Mouse (Mus musculus) midbrain, embryonic 15.5 days (tissue): ENCODE results near the gene Mmp27. TPM values are rescaled to one million over a fixed set of nuclear protein-coding genes. Genes with fewer than 3 reads are reported as not detected.

Experiments
- ATAC-seq: fragments of 200-750 bp; cut with Nextera tagmentation; replicated peaks from 2 replicates; pipeline ENCODE4 v1.8.0; 2017; ENCODE audit warnings: moderate TSS enrichment
- H3K27ac ChIP-seq: fragments of 300-500 bp; sonication (generic); 2 replicates; pipeline ENCODE4 v1.5.1; 2015; ENCODE audit warnings: mild to moderate bottlenecking, inconsistent platforms
- H3K27me3 ChIP-seq: fragments of 300-500 bp; sonication (generic); replicated peaks from 2 replicates; pipeline ENCODE4 v1.6.1; 2015; ENCODE audit warnings: inconsistent platforms
- H3K36me3 ChIP-seq: fragments of 300-500 bp; sonication (generic); replicated peaks from 2 replicates; pipeline ENCODE4 v1.6.1; 2015; ENCODE audit warnings: inconsistent platforms
- H3K4me1 ChIP-seq: fragments of 300-500 bp; sonication (generic); 2 replicates; pipeline ENCODE4 v1.6.1; 2015; ENCODE audit warnings: inconsistent platforms
- H3K4me2 ChIP-seq: fragments of 300-500 bp; sonication (generic); 2 replicates; pipeline ENCODE4 v1.6.1; 2015; ENCODE audit warnings: inconsistent platforms, mild to moderate bottlenecking, moderate library complexity
- H3K4me3 ChIP-seq: fragments of 300-500 bp; sonication (generic); 2 replicates; pipeline ENCODE4 v1.5.1; 2015; ENCODE audit warnings: mild to moderate bottlenecking, inconsistent platforms
- H3K9ac ChIP-seq: fragments of 300-500 bp; sonication (generic); 2 replicates; pipeline ENCODE4 v1.6.1; 2015; ENCODE audit warnings: mild to moderate bottlenecking, inconsistent platforms
- H3K9me3 ChIP-seq: fragments of 300-500 bp; sonication (generic); 2 replicates; pipeline ENCODE4 v1.6.1; 2016; ENCODE audit warnings: inconsistent platforms
- WGBS: fragments of 180-500 bp; shearing (Covaris S2); methylation state at CpG from one replicate; pipeline ENCODE4 v1.1.7; 2015; ENCODE audit warnings: mixed read lengths; 5-methylcytosine and 5-hydroxymethylcytosine counted together
- polyA plus RNA-seq: library from polyadenylated mRNA; unstranded; fragments of >200 nt; fragmentation: Nextera tagmentation; extraction: Ambion mirVana; gene quantifications from 2 replicates; pipeline ENCODE4 v1.2.1, GENCODE M21; 2015

Gene Mmp27
- polyA plus RNA-seq = not detected in 2 replicates

GRCm38 (mm10) chr9:7571162-7571561 lies at the start of gene Mmp27:
TSS of gene Mmp27 (plus strand) at chr9:7571396.
- no peak within 1 kb of the TSS for H3K4me2 ChIP-seq
- no peaks in the 10 kb centered on the region for H3K9me3 ChIP-seq
- no peaks in the 10 kb centered on the region for H3K27me3 ChIP-seq
- no peak within 1 kb of the TSS for H3K4me3 ChIP-seq
- 82% methylated on average over 4 of the region's 4 CpGs for WGBS
- no peaks in the 10 kb centered on the region for H3K36me3 ChIP-seq
- ATAC-seq = no peak
- H3K4me1 ChIP-seq = no peaks in the 10 kb centered on the region
- no peak within 1 kb of the TSS for H3K9ac ChIP-seq
- H3K27ac ChIP-seq = no peak within 1 kb of the TSS

- Histone ChIP-seq H3K9ac (no peak overlapping the region), H3K27me3 (no peaks in the 10 kb centered on the region), H3K36me3 (no peaks in the 10 kb centered on the region), H3K9me3 (no peaks in the 10 kb centered on the region), H3K4me2 (no peak overlapping the region), H3K4me3 (no peak overlapping the region), H3K4me1 (no peaks in the 10 kb centered on the region), H3K27ac (no peak overlapping the region)
- WGBS = 74% methylated on average over 4 of the region's 4 CpGs
- no peak for ATAC-seq
Observed at GRCm38 (mm10) chr9:7526255-7526940, 44.8 kb upstream of the Mmp27 start.

DNA sequence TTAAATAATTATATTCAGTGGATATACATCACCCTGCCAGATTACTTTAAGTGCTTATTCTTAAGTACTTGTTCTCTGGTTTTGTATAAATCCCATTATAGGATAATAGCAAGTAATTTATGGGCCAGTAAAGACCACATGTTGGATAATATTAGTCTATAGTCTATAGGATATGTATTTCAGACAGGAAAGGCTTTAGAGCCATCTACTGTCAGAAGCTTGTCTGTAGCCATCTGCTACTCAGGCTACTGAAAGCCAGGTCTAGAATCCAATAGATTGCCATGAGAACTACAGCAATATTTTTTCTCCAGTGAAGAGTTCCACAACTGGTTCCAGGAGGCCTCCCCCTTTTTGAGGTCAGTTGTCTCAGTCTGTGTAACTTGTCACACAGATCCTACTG lies 28.4 kb upstream of the Mmp27 start:
- no peak for ATAC-seq
- Histone ChIP-seq H3K4me3 (no peak overlapping the region), H3K27ac (no peak overlapping the region), H3K9me3 (no peaks in the 10 kb centered on the region), H3K36me3 (no peaks in the 10 kb centered on the region), H3K9ac (no peak overlapping the region), H3K4me2 (no peak overlapping the region), H3K27me3 (no peaks in the 10 kb centered on the region), H3K4me1 (no peaks in the 10 kb centered on the region)

DNA sequence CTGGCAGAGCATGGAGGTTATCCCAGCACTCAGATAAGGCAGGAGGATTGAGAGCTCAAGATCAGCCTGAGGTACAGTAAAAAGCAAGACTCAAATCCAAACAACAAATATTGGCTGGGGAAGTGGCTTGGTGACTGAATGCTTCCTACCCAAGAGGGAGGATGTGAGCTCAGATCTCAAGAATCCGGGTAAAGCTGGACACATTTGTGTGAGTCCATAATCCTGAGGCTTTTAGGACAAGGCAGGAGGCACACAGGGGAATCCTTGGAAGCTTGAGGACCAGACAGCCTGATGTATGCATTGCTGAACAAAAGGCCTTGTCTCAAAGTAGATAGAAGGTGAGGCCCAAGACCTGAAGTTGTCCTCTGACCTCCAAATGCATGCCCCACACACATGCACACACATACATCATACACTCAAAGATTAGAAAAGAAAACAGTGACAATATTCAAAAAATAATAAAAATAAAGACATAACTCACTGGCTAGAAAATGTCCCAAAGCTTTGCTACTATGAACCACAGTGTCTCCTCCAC lies 26.2 kb upstream of the Mmp27 start:
- H3K4me3 ChIP-seq = no peak overlapping the region
- 79% methylated on average over 1 of the region's 1 CpGs for WGBS
- no peak overlapping the region for H3K27ac ChIP-seq
- no peaks in the 10 kb centered on the region for H3K36me3 ChIP-seq
- no peaks in the 10 kb centered on the region for H3K4me1 ChIP-seq
- H3K9ac ChIP-seq = no peak overlapping the region
- H3K27me3 ChIP-seq = no peaks in the 10 kb centered on the region
- ATAC-seq = no peak
- H3K4me2 ChIP-seq = no peak overlapping the region
- no peaks in the 10 kb centered on the region for H3K9me3 ChIP-seq

DNA sequence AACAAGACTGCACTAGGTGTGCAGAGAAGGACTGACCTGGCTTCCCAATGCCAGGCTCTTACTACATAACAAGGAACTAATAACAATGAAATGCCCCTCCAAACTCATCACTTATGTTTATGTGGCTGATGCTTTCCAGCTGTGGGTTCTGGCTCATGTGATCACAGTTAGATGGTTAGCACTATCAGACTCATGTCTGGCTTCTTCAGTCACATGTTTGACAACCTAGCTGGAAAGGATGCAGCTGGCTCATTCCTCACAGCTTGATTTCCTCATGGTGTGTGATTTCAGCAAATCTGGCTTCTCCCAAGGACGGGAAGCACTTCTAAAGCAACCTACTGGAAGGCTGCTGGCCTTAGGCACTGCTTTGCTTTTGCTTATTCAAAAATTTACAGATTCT lies 25.7 kb upstream of the Mmp27 start:
- no peaks in the 10 kb centered on the region for H3K36me3 ChIP-seq
- H3K4me2 ChIP-seq = no peak overlapping the region
- H3K4me3 ChIP-seq = no peak overlapping the region
- H3K9ac ChIP-seq = no peak overlapping the region
- H3K27me3 ChIP-seq = no peaks in the 10 kb centered on the region
- H3K27ac ChIP-seq = no peak overlapping the region
- no peaks in the 10 kb centered on the region for H3K4me1 ChIP-seq
- WGBS = 49% methylated on average over 1 of the region's 1 CpGs
- no peaks in the 10 kb centered on the region for H3K9me3 ChIP-seq
- ATAC-seq = no peak

GRCm38 (mm10) chr9:7545920-7546319 lies 25.3 kb upstream of the Mmp27 start:
- no peak for ATAC-seq
- H3K9ac ChIP-seq = no peak overlapping the region
- H3K4me2 ChIP-seq = no peak overlapping the region
- no peaks in the 10 kb centered on the region for H3K4me1 ChIP-seq
- 89% methylated on average over 7 of the region's 7 CpGs for WGBS
- H3K27ac ChIP-seq = no peak overlapping the region
- H3K9me3 ChIP-seq = no peaks in the 10 kb centered on the region
- no peak overlapping the region for H3K4me3 ChIP-seq
- H3K27me3 ChIP-seq = no peaks in the 10 kb centered on the region
- H3K36me3 ChIP-seq = no peaks in the 10 kb centered on the region

DNA sequence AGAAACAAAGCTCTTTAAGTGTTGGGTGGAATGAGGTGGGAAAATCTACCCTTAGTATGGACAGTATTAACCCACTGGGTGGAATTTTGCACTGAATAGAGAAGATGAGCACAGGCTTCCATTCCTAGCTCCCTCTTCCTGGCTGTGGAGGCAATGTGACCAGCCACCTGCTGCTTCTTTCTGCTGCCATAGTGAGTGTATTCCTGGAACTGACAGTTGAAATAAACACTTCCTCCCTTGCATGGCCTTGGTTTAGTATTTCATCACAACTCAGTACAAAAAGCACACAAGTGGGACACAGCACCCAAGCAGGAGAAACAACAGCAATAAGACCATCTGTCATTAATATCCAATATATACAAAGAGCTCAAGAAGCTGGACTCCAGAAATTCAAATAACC lies 19.3 kb upstream of the Mmp27 start:
- Histone ChIP-seq H3K4me3 (no peak overlapping the region), H3K9ac (no peak overlapping the region), H3K27me3 (no peaks in the 10 kb centered on the region), H3K4me2 (no peak overlapping the region), H3K4me1 (no peaks in the 10 kb centered on the region), H3K9me3 (no peaks in the 10 kb centered on the region), H3K36me3 (no peaks in the 10 kb centered on the region), H3K27ac (no peak overlapping the region)
- ATAC-seq = no peak

- no peak overlapping the region for H3K4me3 ChIP-seq
- H3K4me1 ChIP-seq = no peaks in the 10 kb centered on the region
- no peak for ATAC-seq
- H3K27me3 ChIP-seq = no peaks in the 10 kb centered on the region
- H3K9me3 ChIP-seq = no peaks in the 10 kb centered on the region
- no peaks in the 10 kb centered on the region for H3K36me3 ChIP-seq
- H3K9ac ChIP-seq = no peak overlapping the region
- WGBS = 84% methylated on average over 3 of the region's 3 CpGs
- no peak overlapping the region for H3K4me2 ChIP-seq
- H3K27ac ChIP-seq = no peak overlapping the region
Observed at GRCm38 (mm10) chr9:7553536-7553935, 17.7 kb upstream of the Mmp27 start.

GRCm38 (mm10) chr9:7554382-7554781 lies 16.8 kb upstream of the Mmp27 start:
- Histone ChIP-seq H3K4me2 (no peak overlapping the region), H3K4me3 (no peak overlapping the region), H3K36me3 (no peaks in the 10 kb centered on the region), H3K9ac (no peak overlapping the region), H3K9me3 (no peaks in the 10 kb centered on the region), H3K27me3 (no peaks in the 10 kb centered on the region), H3K27ac (no peak overlapping the region), H3K4me1 (no peaks in the 10 kb centered on the region)
- no peak for ATAC-seq
- WGBS = 37% methylated on average over 3 of the region's 3 CpGs

GRCm38 (mm10) chr9:7558221-7559017 lies 12.8 kb upstream of the Mmp27 start, which contains the start of gene Mmp8:
TSS of gene Mmp8 (plus strand) at chr9:7558456.
- Histone ChIP-seq H3K9me3 (no peaks in the 10 kb centered on the region), H3K36me3 (no peaks in the 10 kb centered on the region), H3K4me1 (no peaks in the 10 kb centered on the region), H3K27ac (no peak within 1 kb of the TSS), H3K4me2 (no peak within 1 kb of the TSS), H3K9ac (no peak within 1 kb of the TSS), H3K4me3 (no peak within 1 kb of the TSS), H3K27me3 (no peaks in the 10 kb centered on the region)
- no peak for ATAC-seq
- WGBS = 89% methylated on average over 8 of the region's 8 CpGs

- Histone ChIP-seq H3K27ac (no peak overlapping the region), H3K4me2 (no peak overlapping the region), H3K36me3 (no peaks in the 10 kb centered on the region), H3K9ac (no peak overlapping the region), H3K9me3 (no peaks in the 10 kb centered on the region), H3K4me3 (no peak overlapping the region), H3K4me1 (no peaks in the 10 kb centered on the region), H3K27me3 (no peaks in the 10 kb centered on the region)
- 55% methylated on average over 4 of the region's 4 CpGs for WGBS
- ATAC-seq = no peak
Observed at GRCm38 (mm10) chr9:7560026-7560425, 11.2 kb upstream of the Mmp27 start.

- H3K36me3 ChIP-seq = no peaks in the 10 kb centered on the region
- no peaks in the 10 kb centered on the region for H3K27me3 ChIP-seq
- 72% methylated on average over 7 of the region's 7 CpGs for WGBS
- no peak overlapping the region for H3K9ac ChIP-seq
- H3K4me1 ChIP-seq = no peaks in the 10 kb centered on the region
- no peak overlapping the region for H3K4me3 ChIP-seq
- ATAC-seq = no peak
- no peaks in the 10 kb centered on the region for H3K9me3 ChIP-seq
- H3K27ac ChIP-seq = no peak overlapping the region
- H3K4me2 ChIP-seq = no peak overlapping the region
Observed at GRCm38 (mm10) chr9:7567376-7567775, 3.8 kb upstream of the Mmp27 start.

GRCm38 (mm10) chr9:7567923-7568322 lies 3.3 kb upstream of the Mmp27 start:
- no peaks in the 10 kb centered on the region for H3K36me3 ChIP-seq
- H3K9ac ChIP-seq = no peak overlapping the region
- H3K27ac ChIP-seq = no peak overlapping the region
- H3K9me3 ChIP-seq = no peaks in the 10 kb centered on the region
- no peaks in the 10 kb centered on the region for H3K4me1 ChIP-seq
- no peak for ATAC-seq
- no peaks in the 10 kb centered on the region for H3K27me3 ChIP-seq
- H3K4me2 ChIP-seq = no peak overlapping the region
- no peak overlapping the region for H3K4me3 ChIP-seq
- 79% methylated on average over 2 of the region's 2 CpGs for WGBS
